Mouse (Mus musculus): ENCODE results near the gene Map9.
"Not testable (repeated sequence)": the region's sequence is repeated elsewhere in the genome, so short reads cannot be mapped to it uniquely, and the experiment has no call there.

The Map9 gene

DNA sequence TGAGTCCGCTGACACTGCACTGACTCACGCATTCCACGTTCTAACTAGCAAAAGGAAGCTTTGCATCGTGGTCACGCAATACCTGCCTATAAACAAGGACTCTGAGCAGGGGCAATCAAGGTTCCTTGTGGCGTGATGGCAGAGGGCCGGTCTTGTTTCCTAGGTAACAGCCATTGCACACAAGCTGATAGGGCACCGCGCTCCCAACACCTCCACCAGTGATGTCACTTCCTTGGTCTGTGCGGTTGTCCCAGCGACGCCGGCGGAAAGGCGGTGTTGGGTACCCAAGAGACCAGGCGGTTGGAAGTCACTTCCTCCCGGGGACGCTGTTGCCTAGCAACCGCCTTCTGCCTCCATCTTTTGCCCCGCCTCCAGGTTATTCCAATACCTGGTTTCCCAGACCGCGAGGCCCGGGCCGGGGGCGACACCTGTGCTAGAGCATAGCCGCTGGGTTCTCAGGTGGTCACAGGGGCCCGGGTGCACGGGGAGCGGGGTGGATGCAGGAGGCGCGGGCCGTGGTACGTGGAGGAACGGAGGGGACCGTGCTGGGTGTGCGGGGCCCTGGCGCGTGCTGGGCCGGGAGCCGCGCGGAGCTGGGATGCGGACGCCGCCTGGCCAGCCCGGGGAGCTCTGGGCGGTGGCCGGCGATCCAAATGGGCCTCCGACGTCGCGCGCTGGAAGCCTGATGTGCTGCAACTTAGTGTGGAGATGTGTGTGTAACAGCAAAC, at the start of gene Map9:
Gene Map9, plus strand, starts transcription at position 248 of the 728 bp plus-strand sequence.
- peak; percentile 100 for DNase-seq

DNA sequence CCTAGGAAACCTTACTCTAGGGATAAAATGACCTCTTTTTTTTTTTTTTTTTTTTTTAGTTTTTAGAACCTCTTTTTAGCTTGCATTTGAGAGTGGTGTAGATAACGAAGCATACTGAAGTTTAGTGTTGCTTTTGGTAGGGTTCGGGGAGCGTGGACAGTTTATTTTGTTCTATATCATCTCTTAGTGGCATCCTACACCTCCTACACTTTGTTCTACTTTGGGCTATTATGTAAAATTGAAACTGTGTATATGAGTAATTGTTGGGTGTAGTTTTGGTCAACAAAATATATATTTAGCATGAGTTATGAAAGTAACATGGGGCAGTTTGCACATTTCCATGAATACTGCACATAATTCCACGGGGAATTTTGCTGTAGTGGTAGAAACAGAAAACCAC, 42.1 kb upstream of the Map9 start:
- DNase-seq = no peak

DNA sequence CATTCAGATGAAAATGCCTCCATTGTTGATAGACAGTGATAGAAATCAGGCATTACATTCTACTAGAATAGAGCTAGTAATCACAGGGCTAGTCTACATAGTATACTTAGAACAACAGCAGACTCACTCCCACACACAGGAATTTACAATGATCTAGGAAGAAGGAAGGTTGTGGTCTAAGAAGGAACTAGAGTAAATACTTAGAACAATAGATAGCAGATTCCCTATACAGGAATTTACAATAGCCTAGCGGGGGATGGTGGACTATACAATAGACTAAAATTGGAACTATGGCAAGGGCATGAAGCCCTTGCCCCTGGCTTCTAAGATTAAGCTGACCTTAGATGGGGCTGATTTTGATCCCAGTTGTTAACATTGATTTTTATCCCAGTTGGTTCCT, 31.1 kb upstream of the Map9 start:
- DNase-seq = not testable (repeated sequence)

DNA sequence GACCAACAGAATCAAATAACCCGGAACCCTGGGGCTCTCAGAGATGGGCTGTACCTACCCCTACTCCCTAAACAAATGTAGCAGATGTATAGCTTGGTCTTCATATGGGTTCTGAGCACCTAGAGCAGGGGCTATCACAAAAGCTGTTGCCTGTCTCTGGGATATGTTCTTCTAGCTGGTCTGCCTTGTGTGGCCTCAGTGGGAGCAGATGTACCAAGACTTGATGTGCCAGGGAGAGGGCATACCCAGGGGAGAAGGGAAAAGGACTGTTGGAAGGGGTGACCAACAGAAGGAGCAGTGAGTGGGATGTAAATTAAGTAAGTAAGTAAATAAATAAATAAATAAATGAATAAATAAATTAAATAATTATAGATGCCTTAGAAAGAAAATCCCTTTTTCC, 25.8 kb upstream of the Map9 start:
- DNase-seq = no peak

DNA sequence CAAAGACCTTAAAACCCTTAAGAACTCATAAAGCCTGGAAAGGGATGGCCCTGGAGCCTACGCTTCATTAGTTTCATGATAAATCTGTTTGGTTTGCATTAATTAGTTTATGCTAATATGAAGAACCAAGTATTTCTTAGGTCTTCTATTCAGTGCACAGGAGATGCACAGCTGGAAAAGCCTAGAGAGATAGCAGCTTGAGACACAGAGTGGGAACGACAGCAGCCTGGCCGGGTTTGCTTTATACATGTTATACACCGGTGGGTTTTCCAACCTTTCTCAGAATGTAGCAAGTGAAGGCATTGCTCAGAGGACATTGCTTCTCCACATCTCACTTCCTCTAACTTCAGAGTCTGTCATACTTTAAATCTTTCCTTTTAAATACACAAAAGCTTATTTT, 25.3 kb upstream of the Map9 start:
- DNase-seq = no peak

DNA sequence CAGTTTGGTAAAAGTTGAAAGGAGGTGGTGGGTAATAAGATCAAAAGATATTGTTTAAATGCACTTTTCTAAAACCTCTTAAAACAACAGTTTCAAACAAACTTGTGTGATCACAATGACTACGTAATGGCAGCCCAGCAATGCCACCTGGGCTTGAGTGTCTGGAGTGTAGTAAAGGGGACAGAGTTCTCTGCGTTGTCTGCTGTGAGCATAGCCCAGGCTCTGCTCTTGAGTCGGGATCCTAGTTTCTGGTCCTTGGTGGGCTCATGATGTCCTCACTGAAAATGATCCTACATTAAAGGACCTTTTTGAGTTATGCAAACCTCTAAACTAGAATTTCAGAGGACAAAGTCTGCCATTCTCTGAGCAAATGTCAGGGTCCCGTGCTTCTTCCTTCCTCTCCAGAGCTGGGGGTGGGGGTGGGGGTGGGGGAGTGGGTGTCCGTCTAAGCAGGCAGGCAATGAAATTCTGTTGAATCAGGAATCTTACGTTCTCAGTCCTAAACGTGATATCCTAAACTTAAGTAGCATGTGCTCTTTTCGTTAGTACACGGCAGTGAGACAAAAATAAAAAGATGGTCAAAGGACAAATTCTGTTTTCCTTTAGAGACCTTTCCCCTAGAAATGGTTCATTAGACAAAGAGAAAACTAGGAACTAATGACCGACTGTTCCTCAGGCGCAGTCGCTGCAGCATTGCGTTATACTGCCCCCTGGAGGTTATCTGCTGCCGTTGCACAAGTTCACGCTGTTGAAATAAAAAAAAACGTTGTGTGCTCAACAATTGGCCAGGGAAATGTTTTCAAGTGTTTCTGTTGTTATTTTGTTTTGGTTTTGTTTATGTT, 24.5 kb upstream of the Map9 start:
- DNase-seq = peak; percentile 22

DNA sequence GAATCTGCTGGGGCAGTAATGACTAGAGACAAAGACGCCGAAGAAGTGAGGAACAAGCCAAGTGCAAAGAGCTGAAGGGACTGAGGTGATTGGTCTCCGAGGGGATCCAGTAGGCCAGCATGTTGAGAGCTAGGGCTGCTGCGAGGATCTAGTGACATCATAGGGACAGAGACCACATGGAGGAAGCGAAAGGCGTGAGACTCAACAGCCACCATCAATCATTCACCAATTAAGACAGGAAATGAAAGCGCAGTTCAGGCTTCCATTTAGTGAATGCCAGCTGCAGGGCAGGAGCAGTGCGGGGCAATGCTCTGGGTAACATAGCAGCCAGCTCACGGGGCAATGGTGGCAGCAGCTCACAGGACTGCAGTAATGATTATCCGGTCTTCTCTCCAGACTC, 17.7 kb upstream of the Map9 start:
- no peak for DNase-seq

DNA sequence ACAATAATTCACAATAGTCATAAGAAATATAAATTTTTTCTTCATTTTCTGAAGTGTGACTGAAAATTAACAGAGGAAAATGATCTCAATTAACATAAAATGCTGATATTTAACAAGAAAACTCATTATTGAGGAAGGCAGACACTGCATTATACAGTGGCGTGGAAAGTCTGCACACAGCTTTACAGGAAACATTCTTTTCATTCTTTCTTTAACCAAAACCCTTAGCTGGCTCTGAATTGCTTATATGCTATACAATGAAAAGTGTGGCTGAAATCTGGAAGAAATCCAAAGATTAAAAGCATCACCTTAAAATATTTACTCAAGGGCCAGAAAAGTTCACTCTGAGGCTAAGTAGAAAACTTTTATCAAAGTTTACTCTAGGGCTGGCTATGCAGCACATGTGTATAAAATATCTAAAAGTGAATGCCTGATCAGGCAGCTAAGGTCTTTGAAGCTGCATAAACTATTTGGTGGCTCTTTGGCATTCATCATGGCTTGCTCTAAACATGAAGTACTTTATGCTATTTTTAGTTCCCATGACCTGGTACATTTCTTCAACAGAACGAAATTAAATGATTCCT, 9.5 kb upstream of the Map9 start:
- DNase-seq = no peak

DNA sequence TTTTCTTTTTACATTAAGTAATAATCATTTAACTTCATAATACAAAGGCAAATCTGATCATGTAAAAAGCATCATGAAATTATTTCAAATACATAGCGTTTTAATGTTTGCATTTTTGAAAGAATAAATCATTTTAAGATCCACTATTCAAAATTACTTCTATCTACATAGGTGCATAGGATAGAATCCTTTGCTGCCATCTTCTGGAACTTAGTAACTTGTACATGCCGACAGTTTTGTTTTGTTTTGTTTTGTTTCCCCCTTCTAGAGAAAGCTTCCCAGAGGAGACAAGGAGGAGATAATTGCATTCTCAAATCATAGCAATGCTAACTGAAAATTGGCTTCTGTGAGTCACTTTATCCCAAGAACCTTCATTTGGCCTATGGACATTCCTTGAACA, 7.5 kb upstream of the Map9 start:
- DNase-seq = no peak

DNA sequence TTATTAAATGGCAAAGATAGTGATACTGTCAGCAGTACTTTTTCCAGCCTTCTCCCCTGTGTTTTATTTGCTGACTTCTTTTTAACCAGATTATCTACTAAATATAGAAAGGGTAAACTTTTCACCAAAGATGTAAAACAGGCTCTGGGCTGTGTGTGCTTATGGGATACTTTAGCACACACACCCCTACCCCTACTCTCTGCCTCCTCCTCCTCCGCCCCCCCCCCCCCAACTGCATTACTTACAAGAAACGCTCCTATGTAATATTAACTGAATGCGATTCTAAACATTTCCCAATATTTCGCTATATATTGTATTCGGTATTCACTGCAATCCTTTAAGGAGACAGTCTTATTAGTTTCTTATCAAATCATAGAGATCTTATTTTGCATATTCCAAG, 504 bp upstream of the Map9 start:
- DNase-seq = no peak

DNA sequence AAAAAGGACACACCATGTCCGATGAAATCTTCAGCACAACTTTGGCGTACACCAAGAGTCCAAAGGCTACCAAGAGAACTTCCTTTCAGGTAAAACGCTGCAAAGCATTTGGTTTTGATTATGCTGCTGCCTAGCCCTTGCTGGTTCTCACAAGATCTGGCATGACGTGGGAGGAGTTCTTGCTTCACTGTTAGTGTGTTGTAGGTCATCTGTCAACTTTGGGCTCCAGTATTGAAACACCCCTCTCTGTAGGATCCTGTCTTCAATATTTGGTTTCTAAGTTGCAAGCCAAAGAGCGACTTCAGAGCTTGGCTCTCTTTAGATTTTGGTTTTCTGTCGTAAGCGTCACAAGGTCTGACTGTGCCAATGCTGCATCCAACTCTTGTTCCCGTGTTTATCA, 1.2 kb downstream of the Map9 start:
- DNase-seq = no peak

DNA sequence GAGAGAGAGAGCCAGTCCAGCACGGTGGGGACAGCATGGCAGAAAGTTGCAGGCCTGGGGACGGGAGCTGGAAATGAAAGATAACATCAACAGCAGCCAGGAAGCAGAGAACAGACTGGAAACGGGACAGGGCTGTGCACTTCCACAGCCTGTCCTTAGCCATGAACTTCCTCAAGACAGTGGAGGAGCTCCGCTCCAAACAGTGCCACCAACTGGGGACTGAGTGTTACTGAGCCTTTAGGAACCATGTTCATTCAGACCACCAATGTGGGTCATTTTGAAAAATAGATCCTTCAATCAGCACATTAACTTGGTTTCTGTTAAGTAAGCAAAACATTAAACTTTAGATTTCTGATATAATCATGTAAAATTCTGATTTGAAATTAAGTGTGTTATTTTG, 4.6 kb downstream of the Map9 start:
- no peak for DNase-seq

DNA sequence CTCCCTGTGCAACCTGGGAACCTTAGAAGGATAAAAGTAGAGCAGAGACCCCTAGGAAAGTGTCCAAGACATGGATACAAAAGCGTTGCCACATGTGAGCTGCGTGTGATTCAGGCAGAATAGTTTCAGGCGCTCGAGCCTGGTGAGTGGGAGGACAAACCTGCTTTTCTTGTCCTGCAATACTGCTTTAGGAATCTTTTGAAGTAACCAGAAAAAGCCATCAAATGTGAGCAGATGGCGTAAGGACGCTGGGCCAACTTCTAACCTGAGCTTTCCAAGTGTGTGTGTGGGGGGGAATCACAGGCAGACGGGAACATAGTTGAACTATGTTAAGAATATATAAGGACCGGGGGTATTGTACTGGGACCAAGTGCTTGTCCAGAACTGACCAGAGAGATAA, 6.7 kb downstream of the Map9 start:
- no peak for DNase-seq

DNA sequence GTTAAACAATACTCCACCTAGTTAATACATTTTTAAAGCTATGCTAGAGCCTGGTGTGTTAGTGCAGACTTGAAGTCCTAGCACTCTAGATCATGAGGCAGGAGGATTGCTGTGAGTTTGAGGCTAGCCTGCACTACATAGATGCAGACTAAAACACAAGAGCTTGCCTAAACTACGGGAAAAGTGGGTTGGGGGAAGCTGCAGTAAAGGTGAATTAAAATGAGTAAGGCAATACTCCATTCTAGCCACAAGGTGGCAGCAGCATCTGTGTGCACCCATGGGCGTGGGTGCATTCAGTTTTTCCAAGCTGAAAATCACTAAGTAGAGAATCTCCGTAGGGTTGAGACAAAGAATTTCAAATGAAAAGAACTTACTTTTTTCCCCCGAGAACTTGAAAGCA, 7.1 kb downstream of the Map9 start:
- no peak for DNase-seq

DNA sequence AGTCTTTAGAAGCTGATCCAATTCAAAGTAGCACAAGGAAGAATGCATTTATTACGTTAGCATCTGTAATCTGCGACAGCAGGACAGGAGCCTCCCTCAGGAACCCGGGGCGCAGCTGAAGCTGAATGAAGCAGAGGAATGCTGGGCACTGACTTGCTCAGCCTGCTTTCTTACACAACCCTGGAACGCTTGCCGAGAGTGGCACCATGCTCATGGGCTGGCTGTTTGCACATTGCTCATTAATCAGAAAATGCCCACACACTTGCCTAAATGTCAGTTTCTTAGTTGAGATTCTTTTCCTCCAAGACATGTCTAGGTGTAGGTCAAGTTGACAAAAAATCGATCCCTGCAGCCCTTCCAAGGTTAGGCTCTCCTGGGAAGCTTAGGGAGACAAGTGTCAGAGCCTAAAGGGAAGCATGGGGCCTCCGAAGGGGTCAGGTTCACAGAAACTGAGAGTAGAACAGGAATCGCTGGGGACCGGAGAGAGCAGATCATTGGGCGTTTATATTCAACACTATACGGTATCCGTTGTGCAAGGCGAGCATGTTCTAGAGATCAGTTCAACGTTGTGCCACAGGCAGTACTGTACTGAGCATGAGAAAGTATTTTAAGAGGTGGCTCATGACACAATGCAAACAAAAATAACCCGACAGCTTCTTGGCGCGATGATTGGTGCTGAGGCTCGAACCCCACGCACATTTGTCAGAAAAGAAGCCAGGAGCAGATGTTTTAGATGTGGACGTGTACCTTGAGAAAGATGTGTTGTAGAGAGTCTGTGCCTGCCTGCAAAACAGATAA, 11.4 kb downstream of the Map9 start:
- DNase-seq = no peak

DNA sequence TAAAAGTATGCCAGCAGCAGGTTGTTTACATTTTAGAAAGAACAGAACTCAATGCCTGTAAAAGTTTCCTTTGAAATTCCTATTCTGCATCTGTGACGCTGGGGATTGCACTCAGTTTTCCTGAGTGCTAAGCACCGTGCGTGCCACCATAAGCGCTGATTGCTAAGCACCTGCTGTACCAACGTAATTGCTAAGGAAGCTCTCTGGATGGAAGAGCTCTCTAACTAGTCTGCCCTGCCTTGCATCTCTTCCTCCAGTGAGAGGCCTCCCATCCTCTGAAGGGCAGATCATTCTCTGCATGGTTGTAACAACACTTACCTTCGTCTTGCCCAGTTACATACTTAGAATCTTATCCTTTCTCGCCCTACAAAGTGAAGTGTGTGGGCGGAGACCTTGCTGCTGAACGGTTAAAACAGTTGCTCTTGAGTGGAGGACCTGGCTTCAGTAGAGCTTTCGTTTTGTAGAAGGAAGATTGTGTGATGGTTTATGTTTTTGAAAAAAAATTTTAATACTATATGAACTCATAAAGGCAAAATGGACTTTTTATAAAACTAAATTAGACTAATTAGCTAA, 12.7 kb downstream of the Map9 start:
- DNase-seq = no peak

DNA sequence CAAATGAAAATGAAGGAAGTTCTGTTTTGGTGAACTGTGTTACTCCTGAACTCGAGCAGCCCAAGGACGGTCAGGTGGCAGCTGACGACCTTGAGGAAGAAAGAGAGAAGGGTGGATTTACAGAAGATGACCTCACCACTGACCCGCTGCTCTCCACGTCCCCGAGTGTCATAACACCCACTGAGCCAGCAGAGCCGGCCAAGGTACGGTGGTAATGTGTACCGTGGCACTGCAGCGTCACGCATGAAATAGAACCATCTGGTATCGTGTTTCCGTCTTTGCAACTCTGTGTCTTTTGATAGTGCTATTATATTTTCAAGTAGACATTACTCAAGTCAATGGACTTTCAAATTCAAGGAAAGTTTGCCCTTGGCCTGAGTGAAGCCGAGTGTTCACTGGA, 19.1 kb downstream of the Map9 start:
- DNase-seq = no peak

DNA sequence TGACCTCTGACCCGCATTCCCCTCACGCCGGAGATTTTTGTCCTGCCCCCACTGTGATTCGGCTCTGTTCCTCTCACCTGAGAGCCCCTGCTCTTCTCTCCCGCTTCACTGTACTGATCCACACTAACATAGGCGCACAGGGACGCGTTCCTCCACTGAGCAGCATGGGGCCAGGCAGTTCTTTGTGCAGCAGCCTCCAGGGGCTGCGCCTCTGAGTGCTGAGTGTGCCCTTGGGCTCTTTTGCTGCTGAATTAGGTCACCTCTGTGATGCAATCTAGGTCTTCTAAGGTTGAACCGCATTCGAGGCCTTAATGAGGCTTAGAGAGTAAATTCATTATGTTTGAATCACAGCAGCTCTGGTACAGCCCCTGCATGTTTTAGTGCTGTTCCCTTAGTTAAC, 24.5 kb downstream of the Map9 start:
- no peak for DNase-seq

DNA sequence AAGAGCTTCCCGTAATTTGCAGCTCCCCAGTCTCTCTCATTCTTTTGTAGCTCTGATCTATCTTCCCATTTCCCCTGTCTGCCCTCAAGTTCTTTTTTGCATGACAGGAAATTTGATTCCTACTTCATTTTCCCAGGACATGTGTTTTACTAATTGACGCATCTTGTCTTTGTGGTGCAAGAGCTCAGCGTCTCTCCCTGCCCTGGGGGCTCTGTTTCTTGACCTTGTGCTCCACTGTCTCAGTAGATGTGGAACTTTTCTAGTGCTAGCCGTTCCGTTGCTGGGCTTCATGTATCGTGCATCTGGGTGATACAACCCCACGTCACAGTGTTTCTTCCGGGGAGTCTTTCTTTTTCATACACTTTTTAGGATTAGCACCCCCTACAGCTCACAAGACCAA, 27.2 kb downstream of the Map9 start:
- no peak for DNase-seq

DNA sequence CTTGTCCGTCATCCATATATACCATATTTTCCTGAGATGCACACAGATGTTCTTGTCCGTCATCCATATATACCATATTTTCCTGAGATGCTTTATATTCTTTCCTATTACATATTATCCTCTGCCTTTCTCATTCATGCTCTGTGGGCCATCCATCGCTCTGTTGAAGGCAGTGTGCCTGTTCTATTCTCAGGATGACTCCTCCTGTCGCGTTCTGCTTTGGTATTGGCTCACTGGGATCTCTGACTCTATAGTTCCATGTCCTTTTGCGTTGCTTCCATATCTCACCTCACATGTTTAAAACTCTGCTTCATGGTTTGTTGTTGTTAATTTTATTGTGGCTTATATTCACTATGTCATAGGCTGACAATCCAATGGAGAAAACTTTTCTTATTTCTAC, 48.0 kb downstream of the Map9 start:
- DNase-seq = peak; percentile 40

DNA sequence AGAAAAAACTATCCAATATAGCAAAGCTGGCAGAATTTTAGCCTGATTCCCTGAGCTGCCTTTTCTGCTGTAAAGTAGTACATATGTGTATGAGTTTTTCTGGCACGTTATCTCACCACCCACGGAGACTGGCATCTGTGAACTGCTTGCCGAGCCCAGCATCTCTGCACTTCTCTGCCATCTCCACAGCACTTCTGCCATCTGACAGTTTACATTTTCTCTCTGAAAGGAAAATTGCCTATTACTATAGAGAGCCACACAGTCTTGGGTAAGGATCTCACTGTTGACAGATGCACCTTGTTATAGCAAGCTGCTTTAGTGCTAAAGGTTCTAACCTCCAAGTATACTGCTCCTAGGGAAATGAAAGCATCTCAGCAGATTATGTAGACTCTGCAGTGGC, 48.5 kb downstream of the Map9 start:
- peak; percentile 97 for DNase-seq

DNA sequence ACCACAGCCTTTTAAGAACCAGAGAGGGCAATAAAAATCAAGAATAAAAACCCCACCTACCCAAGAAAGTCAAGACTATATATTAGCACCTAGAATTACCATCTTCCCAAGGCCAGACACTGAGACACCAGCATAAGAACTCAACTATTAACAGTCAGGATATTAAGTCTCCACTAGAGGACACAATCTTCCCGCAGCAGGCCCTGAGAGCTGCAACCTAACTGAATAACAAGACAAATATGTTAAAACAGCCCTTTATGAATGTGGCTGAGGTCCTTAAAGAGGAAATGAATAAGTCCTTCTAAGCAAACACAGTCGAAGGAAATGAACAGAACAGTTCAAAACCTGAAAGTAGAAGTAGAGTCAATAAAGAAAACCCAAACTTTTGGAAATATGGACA, 49.6 kb downstream of the Map9 start:
- DNase-seq = peak; percentile 46

DNA sequence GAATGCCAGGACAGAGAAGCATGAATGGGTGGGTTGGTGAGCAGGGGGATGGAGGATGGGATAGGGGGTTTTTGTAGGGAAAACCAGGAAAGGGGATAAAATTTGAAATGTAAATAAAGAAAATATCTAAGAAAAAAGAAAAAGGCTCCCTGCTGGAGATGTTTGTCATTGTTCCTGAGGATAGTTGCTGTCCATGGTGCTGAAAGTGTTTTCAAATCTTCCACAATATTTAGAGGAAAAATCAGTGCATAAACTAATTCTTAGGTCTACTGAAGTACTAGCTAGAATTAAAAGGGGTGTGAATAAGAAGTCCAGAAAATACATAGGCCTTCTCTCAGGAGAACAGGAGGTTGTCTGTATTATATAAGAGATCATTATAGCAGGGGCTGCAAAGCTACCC, 54.6 kb downstream of the Map9 start:
- no peak for DNase-seq
